Mouse (Mus musculus): ENCODE data around the gene Atp8a2.

GRCm38 (mm10) chr14:59805683-59806082 lies 391.3 kb downstream of the Atp8a2 start:
- TF ChIP-seq ZNF384 (IDR thresholded peaks at IDR 0.05; ENCODE audit: low read depth, low read length), result no peak
- no peak for TF ChIP-seq ZC3H11A (IDR thresholded peaks at IDR 0.05; ENCODE audit: borderline replicate concordance, low read depth, low read length)
